ENCODE assay signal across 23 mouse cellular contexts in genomic region chr5:9044821-9045220, GRCm38 (mm10). TPM values are rescaled to one million over a fixed set of nuclear protein-coding genes. Genes with fewer than 3 reads are reported as not detected.
DNase-seq lines count a peak whose midpoint lies in the region; ATAC-seq lines count a peak whose summit lies in the region.
"Had no signal": no experiment of that assay in that cellular context is flagged by ENCODE, and none has a peak within 500 bp of the region (broad histone marks: within the 10 kb centered on the region; RNA-seq: fewer than 3 reads in every experiment).

No protein-coding gene starts in this region.

- no peak for DNase-seq in forebrain, embryonic 10.5 days (ENCODE audit: extremely low spot score, low spot score)
- DNase-seq in embryonic facial prominence, embryonic 14.5 days (ENCODE audit: low spot score) = peak; percentile 24
- no peak for DNase-seq in kidney, adult 18-20 months
- no peak for DNase-seq in adrenal gland, adult 18-20 months (ENCODE audit: low spot score in 2 of 2)
- DNase-seq: adrenal gland, postnatal 36 days; cerebellum, adult 11-12 months; cerebellum, postnatal 10 days; gastrocnemius, postnatal 25 days; heart, adult 2 months; kidney, adult 11 months; lung, adult 2 months; thymus, adult 2 months had no signal

- no peak overlapping the region for H3K4me3 ChIP-seq in forebrain, embryonic 12.5 days (replicated peaks)
- no peak overlapping the region for H3K4me3 ChIP-seq in forebrain, embryonic 10.5 days
- no peak overlapping the region for H3K4me3 ChIP-seq in liver, embryonic 16.5 days (ENCODE audit: low read depth, low read length)
- no peak overlapping the region for H3K4me3 ChIP-seq in liver, embryonic 12.5 days
- no peak overlapping the region for H3K4me3 ChIP-seq in embryonic facial prominence, embryonic 14.5 days (ENCODE audit: low read depth, low read length)
- H3K4me3 ChIP-seq in neural tube, embryonic 15.5 days (replicated peaks) = no peak overlapping the region
- H3K4me3 ChIP-seq: embryonic facial prominence, embryonic 13.5 days; heart, adult 2 months; heart, embryonic 13.5 days; left cerebral cortex, adult 2 months; midbrain, embryonic 13.5 days; neural tube, embryonic 12.5 days had no signal

- H3K4me1 ChIP-seq in forebrain, embryonic 12.5 days = peaks cover 11% of the 10 kb centered on the region
- peaks cover 32% of the 10 kb centered on the region for H3K4me1 ChIP-seq in forebrain, embryonic 10.5 days
- no peaks in the 10 kb centered on the region; the same call in 1 of the 2 replicates for H3K4me1 ChIP-seq in liver, embryonic 16.5 days (ENCODE audit: control insufficient read depth, low read depth, low read length)
- no peaks in the 10 kb centered on the region; the same call in 1 of the 2 replicates for H3K4me1 ChIP-seq in liver, embryonic 12.5 days
- no peaks in the 10 kb centered on the region; the same call in 1 of the 2 replicates for H3K4me1 ChIP-seq in embryonic facial prominence, embryonic 14.5 days (ENCODE audit: control insufficient read depth, insufficient read depth, low read length)
- H3K4me1 ChIP-seq in neural tube, embryonic 15.5 days = no peaks in the 10 kb centered on the region
- H3K4me1 ChIP-seq: heart, embryonic 13.5 days; neural tube, embryonic 12.5 days had no signal

- H3K36me3 ChIP-seq in forebrain, embryonic 12.5 days (replicated peaks) = no peaks in the 10 kb centered on the region
- H3K36me3 ChIP-seq in forebrain, embryonic 10.5 days (replicated peaks) = no peaks in the 10 kb centered on the region
- H3K36me3 ChIP-seq in liver, embryonic 16.5 days (ENCODE audit: control insufficient read depth, insufficient read depth) = no peaks in the 10 kb centered on the region
- H3K36me3 ChIP-seq in liver, embryonic 12.5 days = no peaks in the 10 kb centered on the region
- H3K36me3 ChIP-seq in embryonic facial prominence, embryonic 14.5 days (ENCODE audit: control insufficient read depth, insufficient read depth, low read length) = no peaks in the 10 kb centered on the region
- H3K36me3 ChIP-seq in neural tube, embryonic 15.5 days = no peaks in the 10 kb centered on the region
- H3K36me3 ChIP-seq: embryonic facial prominence, embryonic 13.5 days; heart, embryonic 13.5 days; midbrain, embryonic 13.5 days; neural tube, embryonic 12.5 days had no signal

- no peak overlapping the region for H3K27ac ChIP-seq in forebrain, embryonic 12.5 days
- H3K27ac ChIP-seq in forebrain, embryonic 10.5 days = no peak overlapping the region
- peak overlapping the region; percentile 6; the same call in 1 of the 2 replicates for H3K27ac ChIP-seq in liver, embryonic 16.5 days (ENCODE audit: low read length)
- H3K27ac ChIP-seq in liver, embryonic 12.5 days = no peak overlapping the region
- no peak overlapping the region for H3K27ac ChIP-seq in embryonic facial prominence, embryonic 14.5 days (replicated peaks; ENCODE audit: low read depth, low read length)
- no peak overlapping the region for H3K27ac ChIP-seq in neural tube, embryonic 15.5 days (replicated peaks)
- H3K27ac ChIP-seq: embryonic facial prominence, embryonic 13.5 days; heart, adult 2 months; heart, embryonic 13.5 days; kidney, postnatal 0 days; left cerebral cortex, adult 2 months; midbrain, embryonic 13.5 days; neural tube, embryonic 12.5 days had no signal

- WGBS in forebrain, embryonic 12.5 days = 25% methylated on average over 2 of the region's 2 CpGs
- 51% methylated on average over 2 of the region's 2 CpGs for WGBS in forebrain, embryonic 10.5 days
- WGBS in liver, embryonic 16.5 days (ENCODE audit: insufficient replicate concordance) = 45% methylated on average over 2 of the region's 2 CpGs
- WGBS in liver, embryonic 12.5 days (ENCODE audit: insufficient replicate concordance) = 41% methylated on average over 2 of the region's 2 CpGs
- 17% methylated on average over 2 of the region's 2 CpGs for WGBS in embryonic facial prominence, embryonic 14.5 days
- WGBS in neural tube, embryonic 15.5 days = 36% methylated on average over 2 of the region's 2 CpGs

- no peak overlapping the region for H3K4me2 ChIP-seq in forebrain, embryonic 12.5 days
- no peak overlapping the region for H3K4me2 ChIP-seq in liver, embryonic 16.5 days (ENCODE audit: low read depth, low read length)
- no peak overlapping the region for H3K4me2 ChIP-seq in liver, embryonic 12.5 days
- H3K4me2 ChIP-seq in embryonic facial prominence, embryonic 14.5 days (ENCODE audit: low read depth, low read length) = no peak overlapping the region
- H3K4me2 ChIP-seq in neural tube, embryonic 15.5 days = no peak overlapping the region
- H3K4me2 ChIP-seq: embryonic facial prominence, embryonic 13.5 days; heart, embryonic 13.5 days; midbrain, embryonic 13.5 days; neural tube, embryonic 12.5 days had no signal

- H3K9me3 ChIP-seq in forebrain, embryonic 12.5 days = no peaks in the 10 kb centered on the region
- no peaks in the 10 kb centered on the region for H3K9me3 ChIP-seq in forebrain, embryonic 10.5 days
- no peaks in the 10 kb centered on the region for H3K9me3 ChIP-seq in liver, embryonic 16.5 days (replicated peaks; ENCODE audit: control insufficient read depth, low read length)
- H3K9me3 ChIP-seq in liver, embryonic 12.5 days (replicated peaks) = no peaks in the 10 kb centered on the region
- no peaks in the 10 kb centered on the region for H3K9me3 ChIP-seq in embryonic facial prominence, embryonic 14.5 days (ENCODE audit: control insufficient read depth, low read length)
- no peaks in the 10 kb centered on the region for H3K9me3 ChIP-seq in neural tube, embryonic 15.5 days (replicated peaks)
- H3K9me3 ChIP-seq: embryonic facial prominence, embryonic 13.5 days; heart, embryonic 13.5 days; midbrain, embryonic 13.5 days; neural tube, embryonic 12.5 days had no signal

- ATAC-seq in forebrain, embryonic 12.5 days (ENCODE audit: low FRiP score) = peak; percentile 72; the same call in 1 of the 2 replicates
- no peak for ATAC-seq in liver, embryonic 16.5 days (ENCODE audit: low read depth)
- no peak for ATAC-seq in liver, embryonic 12.5 days
- 0 out of 2 replicates have a peak, but pooled peaks have one; percentile 23 for ATAC-seq in embryonic facial prominence, embryonic 14.5 days (ENCODE audit: low read depth)
- ATAC-seq in neural tube, embryonic 15.5 days (ENCODE audit: low FRiP score) = peak; percentile 66; the same call in 1 of the 2 replicates
- ATAC-seq: CD4-positive, CD25-positive, alpha-beta regulatory T cell, adult 4 months; midbrain, embryonic 13.5 days had no signal

- H3K27me3 ChIP-seq in forebrain, embryonic 12.5 days = no peaks in the 10 kb centered on the region
- H3K27me3 ChIP-seq in forebrain, embryonic 10.5 days (ENCODE audit: poor library complexity, severe bottlenecking) = no peaks in the 10 kb centered on the region
- no peaks in the 10 kb centered on the region for H3K27me3 ChIP-seq in liver, embryonic 16.5 days (ENCODE audit: control insufficient read depth, insufficient read depth, low read depth, low read length)
- no peaks in the 10 kb centered on the region for H3K27me3 ChIP-seq in liver, embryonic 12.5 days (replicated peaks)
- no peaks in the 10 kb centered on the region for H3K27me3 ChIP-seq in embryonic facial prominence, embryonic 14.5 days (replicated peaks; ENCODE audit: control insufficient read depth, insufficient read depth, low read length)
- H3K27me3 ChIP-seq in neural tube, embryonic 15.5 days (replicated peaks) = no peaks in the 10 kb centered on the region
- H3K27me3 ChIP-seq: embryonic facial prominence, embryonic 13.5 days; heart, embryonic 13.5 days; midbrain, embryonic 13.5 days; neural tube, embryonic 12.5 days had no signal

- H3K9ac ChIP-seq in forebrain, embryonic 12.5 days = no peak overlapping the region
- no peak overlapping the region for H3K9ac ChIP-seq in liver, embryonic 16.5 days (ENCODE audit: low read depth, low read length)
- no peak overlapping the region for H3K9ac ChIP-seq in liver, embryonic 12.5 days
- no peak overlapping the region for H3K9ac ChIP-seq in embryonic facial prominence, embryonic 14.5 days (ENCODE audit: low read depth, low read length)
- no peak overlapping the region for H3K9ac ChIP-seq in neural tube, embryonic 15.5 days (replicated peaks)
- H3K9ac ChIP-seq: embryonic facial prominence, embryonic 13.5 days; heart, embryonic 13.5 days; midbrain, embryonic 13.5 days; neural tube, embryonic 12.5 days had no signal

RNA-seq across cellular contexts. Expression of gene Crot, which starts 47.7 kb away (rescaled TPM):
- 27.8 and 28.0 TPM in 2 replicates for polyA plus RNA-seq in forebrain, embryonic 12.5 days (2016; fragmentation: Nextera tagmentation; extraction: Ambion mirVana)
- 30.9 and 32.4 TPM in 2 replicates for polyA plus RNA-seq in forebrain, embryonic 10.5 days (2016; fragmentation: Nextera tagmentation; extraction: Ambion mirVana)
- 68.8 and 68.9 TPM in 2 replicates for polyA plus RNA-seq in liver, embryonic 16.5 days (2015; fragmentation: Nextera tagmentation; extraction: Ambion mirVana)
- polyA plus RNA-seq in liver, embryonic 12.5 days (2016; fragmentation: Nextera tagmentation; extraction: Ambion mirVana) = 30.1 and 31.4 TPM in 2 replicates
- 37.0 and 37.6 TPM in 2 replicates for polyA plus RNA-seq in embryonic facial prominence, embryonic 14.5 days (2014; fragmentation: Nextera tagmentation; extraction: Ambion mirVana)
- polyA plus RNA-seq in neural tube, embryonic 15.5 days (2015; fragmentation: Nextera tagmentation; extraction: Ambion mirVana) = 21.9 and 26.6 TPM in 2 replicates
- total RNA-seq in adrenal gland, adult 18-20 months (2021) = 10 to 100 TPM; 26.9 to 38.0 TPM

RNA-seq across cellular contexts. Expression of gene Tmem243, which starts 55.6 kb away (rescaled TPM):
- 25.8 and 26.3 TPM in 2 replicates for polyA plus RNA-seq in forebrain, embryonic 12.5 days (2016; fragmentation: Nextera tagmentation; extraction: Ambion mirVana)
- polyA plus RNA-seq in forebrain, embryonic 10.5 days (2016; fragmentation: Nextera tagmentation; extraction: Ambion mirVana) = 22.7 and 26.2 TPM in 2 replicates
- polyA plus RNA-seq in liver, embryonic 16.5 days (2015; fragmentation: Nextera tagmentation; extraction: Ambion mirVana) = 5.0 and 6.9 TPM in 2 replicates
- 12.3 and 13.0 TPM in 2 replicates for polyA plus RNA-seq in liver, embryonic 12.5 days (2016; fragmentation: Nextera tagmentation; extraction: Ambion mirVana)
- 12.9 and 13.3 TPM in 2 replicates for polyA plus RNA-seq in embryonic facial prominence, embryonic 14.5 days (2014; fragmentation: Nextera tagmentation; extraction: Ambion mirVana)
- 11.5 and 12.7 TPM in 2 replicates for polyA plus RNA-seq in neural tube, embryonic 15.5 days (2015; fragmentation: Nextera tagmentation; extraction: Ambion mirVana)
- 10 to 100 TPM; 23.5 to 42.7 TPM for total RNA-seq in adrenal gland, adult 18-20 months (2021)

Comparison
In these comparisons a context has a peak if more than half of its experiments do, and no peak if none do; other contexts are left out.
1. ATAC-seq: peak in forebrain, embryonic 12.5 days (single experiment), embryonic facial prominence, embryonic 14.5 days (single experiment) and neural tube, embryonic 15.5 days (single experiment); none in liver, embryonic 16.5 days (single experiment) and liver, embryonic 12.5 days (single experiment).